Mouse (Mus musculus): ENCODE measurements around the gene Ece1. TPM values are rescaled to one million over a fixed set of nuclear protein-coding genes. Genes with fewer than 3 reads are reported as not detected.

Ece1 gene
- polyA plus RNA-seq, 1 experiment from 2014 or later: 77.4 TPM

- peaks cover 82% of the 10 kb centered on the region for H3K4me1 ChIP-seq
- no peaks in the 10 kb centered on the region for H3K36me3 ChIP-seq
- no peaks in the 10 kb centered on the region; the same call in 1 of the 2 replicates for H3K27me3 ChIP-seq (replicated peaks)
- H3K9ac ChIP-seq: no peak overlapping the region
- H3K27ac ChIP-seq (replicated peaks): 0 out of 2 replicates have a peak overlapping the region, but pooled peaks have one; percentile 0
- H3K4me3 ChIP-seq: no peak overlapping the region
- ATAC-seq (ENCODE audit: extremely low read depth, insufficient number of reproducible peaks, low FRiP score, low TSS enrichment): no peak
- H3K4me2 ChIP-seq: no peak overlapping the region
- 72% methylated on average over 13 of the region's 13 CpGs for WGBS
- H3K9me3 ChIP-seq: no peaks in the 10 kb centered on the region
Observed at GRCm38 (mm10) chr4:137867675-137868257, 5.7 kb downstream of the Ece1 start.

GRCm38 (mm10) chr4:137869667-137870274 is 7.7 kb downstream of the Ece1 start:
- no peak overlapping the region for H3K9ac ChIP-seq
- H3K4me2 ChIP-seq: peak overlapping the region; percentile 26; the same call in 1 of the 2 replicates
- WGBS: 27% methylated on average over 16 of the region's 16 CpGs
- no peaks in the 10 kb centered on the region for H3K27me3 ChIP-seq (replicated peaks)
- no peaks in the 10 kb centered on the region for H3K36me3 ChIP-seq
- 0 out of 2 replicates have a peak overlapping the region, but pooled peaks have one; percentile 20 for H3K27ac ChIP-seq (replicated peaks)
- H3K4me1 ChIP-seq: peaks cover 75% of the 10 kb centered on the region
- 0 out of 2 replicates have a peak, but pooled peaks have one; percentile 22 for ATAC-seq (ENCODE audit: extremely low read depth, insufficient number of reproducible peaks, low FRiP score, low TSS enrichment)
- no peak overlapping the region for H3K4me3 ChIP-seq
- H3K9me3 ChIP-seq: no peaks in the 10 kb centered on the region

DNA sequence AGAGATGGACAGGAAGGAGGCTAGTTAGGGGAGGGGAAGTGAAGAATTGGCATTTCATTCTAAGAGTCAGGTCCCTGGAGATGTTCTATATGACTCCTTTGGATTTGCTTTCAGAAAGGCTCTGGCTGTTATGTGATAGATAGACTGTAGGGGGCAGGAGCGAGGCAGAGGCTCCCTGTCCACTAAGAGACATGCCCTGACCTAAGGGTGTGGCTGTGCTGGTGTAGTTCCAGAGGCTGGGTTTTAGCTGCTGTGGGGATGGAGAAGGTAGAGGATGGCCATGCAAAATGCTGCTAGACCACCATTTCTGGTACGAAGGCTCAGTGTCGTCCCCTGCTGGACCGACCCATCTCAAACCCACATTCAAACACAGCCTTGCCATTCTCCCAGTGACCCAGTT is 8.9 kb downstream of the Ece1 start:
- no peak overlapping the region for H3K9ac ChIP-seq
- H3K4me2 ChIP-seq: no peak overlapping the region
- ATAC-seq (ENCODE audit: extremely low read depth, insufficient number of reproducible peaks, low FRiP score, low TSS enrichment): no peak
- no peaks in the 10 kb centered on the region for H3K36me3 ChIP-seq
- H3K27ac ChIP-seq (replicated peaks): no peak overlapping the region
- no peaks in the 10 kb centered on the region for H3K27me3 ChIP-seq (replicated peaks)
- H3K4me1 ChIP-seq: peaks cover 73% of the 10 kb centered on the region
- H3K4me3 ChIP-seq: no peak overlapping the region
- H3K9me3 ChIP-seq: no peaks in the 10 kb centered on the region
- 82% methylated on average over 4 of the region's 4 CpGs for WGBS

DNA sequence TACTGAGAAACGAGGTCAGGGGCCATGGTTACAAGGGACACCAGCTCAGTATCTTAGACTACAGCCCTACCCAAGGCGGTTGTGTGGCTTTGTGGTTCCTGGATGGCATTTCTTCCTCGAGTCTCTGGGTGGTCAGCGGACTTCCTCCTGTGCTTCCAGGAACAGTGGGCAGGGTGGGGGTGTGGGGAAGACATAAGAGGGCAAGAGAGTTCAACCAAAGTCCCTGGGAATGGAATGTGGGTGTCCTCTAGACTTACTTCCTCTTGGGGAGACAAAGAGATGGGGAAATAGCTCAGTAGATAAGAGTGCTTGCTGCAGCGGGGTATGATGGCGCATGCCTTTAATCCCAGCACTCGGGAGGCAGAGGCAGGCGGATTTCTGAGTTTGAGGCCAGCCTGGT is 9.4 kb downstream of the Ece1 start:
- Histone ChIP-seq H3K27ac (replicated peaks) (no peak overlapping the region), H3K36me3 (no peaks in the 10 kb centered on the region), H3K4me3 (no peak overlapping the region), H3K9ac (no peak overlapping the region), H3K4me2 (no peak overlapping the region), H3K27me3 (replicated peaks) (no peaks in the 10 kb centered on the region), H3K4me1 (peaks cover 72% of the 10 kb centered on the region), H3K9me3 (no peaks in the 10 kb centered on the region)
- 80% methylated on average over 8 of the region's 8 CpGs for WGBS
- no peak for ATAC-seq (ENCODE audit: extremely low read depth, insufficient number of reproducible peaks, low FRiP score, low TSS enrichment)

GRCm38 (mm10) chr4:137874337-137874736 is 12.3 kb downstream of the Ece1 start:
- Histone ChIP-seq H3K4me3 (no peak overlapping the region), H3K36me3 (no peaks in the 10 kb centered on the region), H3K27ac (replicated peaks) (no peak overlapping the region), H3K4me2 (no peak overlapping the region), H3K27me3 (replicated peaks) (no peaks in the 10 kb centered on the region), H3K9me3 (no peaks in the 10 kb centered on the region), H3K4me1 (peaks cover 57% of the 10 kb centered on the region), H3K9ac (no peak overlapping the region)
- WGBS: 26% methylated on average over 7 of the region's 7 CpGs
- ATAC-seq (ENCODE audit: extremely low read depth, insufficient number of reproducible peaks, low FRiP score, low TSS enrichment): no peak

DNA sequence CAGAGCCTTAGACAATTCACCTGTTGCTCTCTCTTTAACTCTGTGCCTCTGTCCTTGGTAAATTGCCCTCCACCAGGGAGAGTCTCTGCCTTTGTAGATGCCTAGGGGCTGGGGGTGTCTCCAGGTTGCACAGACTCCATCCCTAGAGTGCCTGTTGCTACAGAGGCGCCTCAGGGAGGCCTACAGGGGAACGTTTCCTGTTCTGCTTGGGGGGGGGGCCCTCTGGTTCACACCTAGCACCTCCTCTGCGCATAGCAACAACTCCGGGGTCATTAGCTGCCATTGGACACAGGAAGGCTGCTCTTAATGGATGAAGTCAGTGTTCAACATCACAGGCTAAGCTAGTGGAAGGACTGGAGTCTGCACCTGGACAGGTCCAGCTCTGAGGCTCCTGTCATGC is 12.8 kb downstream of the Ece1 start:
- Histone ChIP-seq H3K4me1 (peaks cover 52% of the 10 kb centered on the region), H3K4me3 (no peak overlapping the region), H3K27me3 (replicated peaks) (no peaks in the 10 kb centered on the region), H3K36me3 (no peaks in the 10 kb centered on the region), H3K9me3 (no peaks in the 10 kb centered on the region), H3K4me2 (no peak overlapping the region), H3K9ac (no peak overlapping the region), H3K27ac (replicated peaks) (no peak overlapping the region)
- WGBS: 36% methylated on average over 4 of the region's 4 CpGs
- ATAC-seq (ENCODE audit: extremely low read depth, insufficient number of reproducible peaks, low FRiP score, low TSS enrichment): no peak

GRCm38 (mm10) chr4:137875466-137876092 is 13.5 kb downstream of the Ece1 start:
- H3K27me3 ChIP-seq (replicated peaks): no peaks in the 10 kb centered on the region
- ATAC-seq (ENCODE audit: extremely low read depth, insufficient number of reproducible peaks, low FRiP score, low TSS enrichment): no peak
- no peaks in the 10 kb centered on the region for H3K9me3 ChIP-seq
- H3K9ac ChIP-seq: no peak overlapping the region
- peaks cover 45% of the 10 kb centered on the region for H3K4me1 ChIP-seq
- H3K4me2 ChIP-seq: no peak overlapping the region
- H3K4me3 ChIP-seq: no peak overlapping the region
- WGBS: 70% methylated on average over 9 of the region's 9 CpGs
- no peak overlapping the region for H3K27ac ChIP-seq (replicated peaks)
- no peaks in the 10 kb centered on the region for H3K36me3 ChIP-seq

DNA sequence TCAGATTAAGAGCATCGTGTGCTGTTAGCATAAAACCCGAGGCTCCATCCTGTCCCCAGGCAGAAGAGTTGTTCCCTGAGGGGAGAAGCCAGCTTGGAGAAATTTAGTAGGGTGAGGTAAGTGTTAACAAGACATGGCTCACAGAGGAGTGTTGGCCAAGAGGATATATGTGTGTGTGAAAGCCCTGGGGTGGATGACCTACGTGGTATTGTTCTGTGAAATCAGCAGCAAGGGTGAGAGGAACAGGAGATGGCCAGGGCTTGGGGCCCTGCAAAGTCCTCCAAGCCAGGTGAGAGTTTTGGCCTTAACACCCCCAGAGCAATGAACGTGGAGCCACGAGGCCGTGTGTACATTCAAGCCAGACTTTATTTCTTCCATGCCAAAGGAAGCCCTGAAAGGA is 14.8 kb downstream of the Ece1 start:
- H3K27me3 ChIP-seq (replicated peaks): no peaks in the 10 kb centered on the region
- H3K9ac ChIP-seq: 0 out of 2 replicates have a peak overlapping the region, but pooled peaks have one; percentile 35
- no peaks in the 10 kb centered on the region for H3K9me3 ChIP-seq
- H3K4me1 ChIP-seq: peaks cover 37% of the 10 kb centered on the region
- no peak overlapping the region for H3K4me3 ChIP-seq
- H3K36me3 ChIP-seq: no peaks in the 10 kb centered on the region
- WGBS: 40% methylated on average over 6 of the region's 6 CpGs
- no peak overlapping the region for H3K27ac ChIP-seq (replicated peaks)
- ATAC-seq (ENCODE audit: extremely low read depth, insufficient number of reproducible peaks, low FRiP score, low TSS enrichment): no peak
- H3K4me2 ChIP-seq: no peak overlapping the region

DNA sequence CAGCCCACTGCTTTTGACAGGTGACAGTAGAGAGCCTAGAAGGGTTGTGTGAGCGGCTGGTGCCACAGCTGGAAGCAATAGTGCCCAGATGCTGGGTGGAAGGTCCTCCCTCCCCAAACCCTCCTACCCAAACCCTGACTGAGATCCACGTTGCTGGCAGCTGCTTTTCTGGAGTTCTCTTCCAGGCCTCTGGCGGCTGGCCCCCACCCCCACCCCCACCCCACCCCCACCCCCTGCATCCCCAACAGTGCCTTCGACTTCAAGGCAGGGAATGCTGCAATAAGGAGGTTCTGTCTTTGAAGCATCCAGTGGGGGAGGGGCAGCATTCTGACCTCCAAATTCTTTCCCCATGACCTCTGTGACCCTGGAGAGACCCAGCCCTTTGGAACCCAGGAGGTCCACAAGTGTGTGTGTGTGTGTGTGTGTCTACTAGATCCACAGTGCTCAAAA is 15.4 kb downstream of the Ece1 start:
- Histone ChIP-seq H3K36me3 (no peaks in the 10 kb centered on the region), H3K4me2 (no peak overlapping the region), H3K27me3 (replicated peaks) (no peaks in the 10 kb centered on the region), H3K9ac (no peak overlapping the region), H3K9me3 (no peaks in the 10 kb centered on the region), H3K27ac (replicated peaks) (no peak overlapping the region), H3K4me3 (no peak overlapping the region), H3K4me1 (peaks cover 38% of the 10 kb centered on the region)
- no peak for ATAC-seq (ENCODE audit: extremely low read depth, insufficient number of reproducible peaks, low FRiP score, low TSS enrichment)
- 37% methylated on average over 4 of the region's 4 CpGs for WGBS

DNA sequence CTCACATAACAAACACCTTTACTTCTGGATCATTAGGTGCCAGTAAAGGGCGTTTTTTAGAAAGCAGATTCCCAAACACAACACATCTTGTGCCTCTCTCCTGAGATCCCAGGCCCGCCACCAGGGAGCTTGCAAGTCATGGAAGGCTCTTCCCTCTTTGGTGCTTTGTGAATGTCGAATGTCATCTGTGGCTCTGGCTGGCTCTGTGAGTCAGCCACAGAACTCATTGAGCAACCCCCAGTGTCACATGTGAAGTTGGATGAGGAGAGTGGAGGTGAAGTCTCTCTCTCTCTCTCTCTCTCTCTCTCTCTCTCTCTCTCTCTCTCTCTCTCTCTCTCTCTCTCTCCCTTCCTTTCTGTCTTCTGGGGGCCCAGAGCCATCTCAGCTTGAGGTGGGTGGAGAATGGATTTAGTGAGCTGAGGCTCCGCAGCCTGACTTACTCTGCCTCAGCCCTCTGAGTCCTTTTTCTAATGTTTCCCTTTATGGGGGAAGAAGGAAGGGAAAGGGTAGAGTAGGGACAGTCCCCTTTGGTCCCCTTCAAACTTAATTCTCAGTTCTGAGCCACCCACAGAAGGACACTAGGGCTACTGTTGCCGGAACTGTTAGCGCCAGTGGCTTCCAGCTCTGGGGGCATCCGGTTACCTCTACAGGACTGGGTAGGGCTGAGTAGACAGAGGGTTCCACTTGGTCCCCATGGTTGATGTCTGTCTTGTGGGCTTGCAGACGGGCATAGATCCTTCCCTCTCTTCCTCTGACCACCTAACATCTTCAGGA is 17.5 kb downstream of the Ece1 start:
- Histone ChIP-seq H3K36me3 (no peaks in the 10 kb centered on the region), H3K4me1 (peaks cover 42% of the 10 kb centered on the region), H3K27me3 (replicated peaks) (no peaks in the 10 kb centered on the region), H3K9ac (no peak overlapping the region), H3K4me3 (no peak overlapping the region), H3K27ac (replicated peaks) (no peak overlapping the region), H3K9me3 (no peaks in the 10 kb centered on the region), H3K4me2 (no peak overlapping the region)
- ATAC-seq (ENCODE audit: extremely low read depth, insufficient number of reproducible peaks, low FRiP score, low TSS enrichment): no peak
- 75% methylated on average over 8 of the region's 8 CpGs for WGBS

DNA sequence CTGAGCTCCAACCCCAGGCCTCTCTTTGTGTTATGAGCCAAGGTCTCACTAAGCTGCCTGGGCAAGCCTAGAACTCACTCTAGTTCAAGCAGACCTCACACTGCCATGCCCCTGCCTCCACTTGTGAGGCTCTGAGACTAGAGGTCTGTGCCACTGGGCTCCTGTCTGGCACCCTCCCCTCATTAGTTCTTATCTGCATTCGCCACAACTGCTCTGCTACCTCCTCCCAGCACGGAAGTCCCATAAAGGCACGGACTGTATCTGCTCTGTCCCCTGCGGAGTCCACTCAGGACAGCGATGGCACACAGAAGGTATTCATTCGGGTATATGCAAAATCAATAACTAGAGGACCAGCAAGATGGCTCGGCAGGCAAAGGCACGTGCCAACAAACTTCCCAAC is 19.4 kb downstream of the Ece1 start:
- H3K9me3 ChIP-seq: no peaks in the 10 kb centered on the region
- no peak overlapping the region for H3K4me2 ChIP-seq
- WGBS: 69% methylated on average over 8 of the region's 8 CpGs
- H3K9ac ChIP-seq: no peak overlapping the region
- H3K4me1 ChIP-seq: peaks cover 27% of the 10 kb centered on the region
- H3K4me3 ChIP-seq: no peak overlapping the region
- no peaks in the 10 kb centered on the region for H3K36me3 ChIP-seq
- no peak overlapping the region for H3K27ac ChIP-seq (replicated peaks)
- H3K27me3 ChIP-seq (replicated peaks): no peaks in the 10 kb centered on the region
- ATAC-seq (ENCODE audit: extremely low read depth, insufficient number of reproducible peaks, low FRiP score, low TSS enrichment): no peak
